Mouse (Mus musculus): ENCODE measurements around the gene Thrb. TPM values are rescaled to one million over a fixed set of nuclear protein-coding genes. Genes with fewer than 3 reads are reported as not detected.

Gene Thrb
- polyA plus RNA-seq, 2 experiments: 1.3 to 3.9 TPM

GRCm38 (mm10) chr14:17733779-17734137, 73.7 kb downstream of the Thrb start:
- no peak for ATAC-seq (ENCODE audit: low FRiP score, low read depth)
- Histone ChIP-seq H3K27me3 (ENCODE audit: control insufficient read depth, insufficient read depth, low read length) (no peaks in the 10 kb centered on the region), H3K27ac (replicated peaks; ENCODE audit: low read depth, low read length) (no peak overlapping the region), H3K36me3 (ENCODE audit: control insufficient read depth, insufficient read depth, low read length) (no peaks in the 10 kb centered on the region), H3K4me2 (replicated peaks; ENCODE audit: low read depth, low read length, severe bottlenecking) (no peak overlapping the region), H3K4me1 (ENCODE audit: control insufficient read depth, insufficient read depth, low read length) (peaks cover 3% of the 10 kb centered on the region; the same call in 1 of the 2 replicates), H3K9ac (ENCODE audit: low read depth, low read length, severe bottlenecking) (no peak overlapping the region), H3K4me3 (replicated peaks; ENCODE audit: low read length) (no peak overlapping the region), H3K9me3 (ENCODE audit: control insufficient read depth, low read length) (no peaks in the 10 kb centered on the region)
- no peak for DNase-seq (ENCODE audit: low spot score)
- TF ChIP-seq POLR2A (IDR thresholded peaks at IDR 0.05; ENCODE audit: borderline replicate concordance, extremely low read depth, insufficient read depth, insufficient read length): no peak
- 45% methylated on average over 2 of the region's 2 CpGs for WGBS

- Histone ChIP-seq H3K9ac (ENCODE audit: low read depth, low read length, severe bottlenecking) (no peak overlapping the region), H3K27ac (replicated peaks; ENCODE audit: low read depth, low read length) (no peak overlapping the region), H3K27me3 (ENCODE audit: control insufficient read depth, insufficient read depth, low read length) (no peaks in the 10 kb centered on the region), H3K4me2 (replicated peaks; ENCODE audit: low read depth, low read length, severe bottlenecking) (no peak overlapping the region), H3K36me3 (ENCODE audit: control insufficient read depth, insufficient read depth, low read length) (no peaks in the 10 kb centered on the region), H3K4me1 (ENCODE audit: control insufficient read depth, insufficient read depth, low read length) (peaks cover 3% of the 10 kb centered on the region; the same call in 1 of the 2 replicates), H3K9me3 (ENCODE audit: control insufficient read depth, low read length) (no peaks in the 10 kb centered on the region), H3K4me3 (replicated peaks; ENCODE audit: low read length) (no peak overlapping the region)
- no peak for ATAC-seq (ENCODE audit: low FRiP score, low read depth)
- TF ChIP-seq POLR2A (IDR thresholded peaks at IDR 0.05; ENCODE audit: borderline replicate concordance, extremely low read depth, insufficient read depth, insufficient read length): no peak
- DNase-seq (ENCODE audit: low spot score): no peak
- 65% methylated on average over 6 of the region's 6 CpGs for WGBS
Observed at GRCm38 (mm10) chr14:17735440-17735839, 75.4 kb downstream of the Thrb start.

- no peak for ATAC-seq (ENCODE audit: low FRiP score, low read depth)
- Histone ChIP-seq H3K9ac (ENCODE audit: low read depth, low read length, severe bottlenecking) (no peak overlapping the region), H3K36me3 (ENCODE audit: control insufficient read depth, insufficient read depth, low read length) (no peaks in the 10 kb centered on the region), H3K27me3 (ENCODE audit: control insufficient read depth, insufficient read depth, low read length) (no peaks in the 10 kb centered on the region), H3K27ac (replicated peaks; ENCODE audit: low read depth, low read length) (no peak overlapping the region), H3K4me3 (replicated peaks; ENCODE audit: low read length) (no peak overlapping the region), H3K9me3 (ENCODE audit: control insufficient read depth, low read length) (no peaks in the 10 kb centered on the region), H3K4me1 (ENCODE audit: control insufficient read depth, insufficient read depth, low read length) (no peaks in the 10 kb centered on the region), H3K4me2 (replicated peaks; ENCODE audit: low read depth, low read length, severe bottlenecking) (no peak overlapping the region)
- WGBS: 21% methylated on average over 3 of the region's 3 CpGs
- no peak for DNase-seq (ENCODE audit: low spot score)
- no peak for TF ChIP-seq POLR2A (IDR thresholded peaks at IDR 0.05; ENCODE audit: borderline replicate concordance, extremely low read depth, insufficient read depth, insufficient read length)
Observed at GRCm38 (mm10) chr14:17740903-17741302, 80.8 kb downstream of the Thrb start.

GRCm38 (mm10) chr14:17742264-17742663, 82.2 kb downstream of the Thrb start:
- Histone ChIP-seq H3K27ac (replicated peaks; ENCODE audit: low read depth, low read length) (no peak overlapping the region), H3K4me2 (replicated peaks; ENCODE audit: low read depth, low read length, severe bottlenecking) (no peak overlapping the region), H3K9ac (ENCODE audit: low read depth, low read length, severe bottlenecking) (no peak overlapping the region), H3K4me1 (ENCODE audit: control insufficient read depth, insufficient read depth, low read length) (no peaks in the 10 kb centered on the region), H3K9me3 (ENCODE audit: control insufficient read depth, low read length) (no peaks in the 10 kb centered on the region), H3K27me3 (ENCODE audit: control insufficient read depth, insufficient read depth, low read length) (no peaks in the 10 kb centered on the region), H3K36me3 (ENCODE audit: control insufficient read depth, insufficient read depth, low read length) (no peaks in the 10 kb centered on the region), H3K4me3 (replicated peaks; ENCODE audit: low read length) (no peak overlapping the region)
- 44% methylated on average over 2 of the region's 2 CpGs for WGBS
- no peak for DNase-seq (ENCODE audit: low spot score)
- TF ChIP-seq POLR2A (IDR thresholded peaks at IDR 0.05; ENCODE audit: borderline replicate concordance, extremely low read depth, insufficient read depth, insufficient read length): no peak
- no peak for ATAC-seq (ENCODE audit: low FRiP score, low read depth)

GRCm38 (mm10) chr14:17742902-17743712, 83.0 kb downstream of the Thrb start:
- WGBS: 62% methylated on average over 9 of the region's 9 CpGs
- H3K9ac ChIP-seq (ENCODE audit: low read depth, low read length, severe bottlenecking): no peak overlapping the region
- H3K4me2 ChIP-seq (replicated peaks; ENCODE audit: low read depth, low read length, severe bottlenecking): no peak overlapping the region
- DNase-seq (ENCODE audit: low spot score) (no peak), ATAC-seq (ENCODE audit: low FRiP score, low read depth) (no peak)
- H3K4me1 ChIP-seq (ENCODE audit: control insufficient read depth, insufficient read depth, low read length): no peaks in the 10 kb centered on the region
- H3K27me3 ChIP-seq (ENCODE audit: control insufficient read depth, insufficient read depth, low read length): no peaks in the 10 kb centered on the region
- no peaks in the 10 kb centered on the region for H3K36me3 ChIP-seq (ENCODE audit: control insufficient read depth, insufficient read depth, low read length)
- TF ChIP-seq POLR2A (IDR thresholded peaks at IDR 0.05; ENCODE audit: borderline replicate concordance, extremely low read depth, insufficient read depth, insufficient read length): no peak
- no peaks in the 10 kb centered on the region for H3K9me3 ChIP-seq (ENCODE audit: control insufficient read depth, low read length)
- H3K4me3 ChIP-seq (replicated peaks; ENCODE audit: low read length): no peak overlapping the region
- no peak overlapping the region for H3K27ac ChIP-seq (replicated peaks; ENCODE audit: low read depth, low read length)
